Mouse (Mus musculus): ENCODE measurements around the gene Fbxo34. TPM values are rescaled to one million over a fixed set of nuclear protein-coding genes. Genes with fewer than 3 reads are reported as not detected.
"Not testable (repeated sequence)": the region's sequence is repeated elsewhere in the genome, so short reads cannot be mapped to it uniquely, and the experiment has no call there.

Fbxo34 gene
- polyA plus RNA-seq, 1 experiment from 2014 or later = 23.0 TPM

DNA sequence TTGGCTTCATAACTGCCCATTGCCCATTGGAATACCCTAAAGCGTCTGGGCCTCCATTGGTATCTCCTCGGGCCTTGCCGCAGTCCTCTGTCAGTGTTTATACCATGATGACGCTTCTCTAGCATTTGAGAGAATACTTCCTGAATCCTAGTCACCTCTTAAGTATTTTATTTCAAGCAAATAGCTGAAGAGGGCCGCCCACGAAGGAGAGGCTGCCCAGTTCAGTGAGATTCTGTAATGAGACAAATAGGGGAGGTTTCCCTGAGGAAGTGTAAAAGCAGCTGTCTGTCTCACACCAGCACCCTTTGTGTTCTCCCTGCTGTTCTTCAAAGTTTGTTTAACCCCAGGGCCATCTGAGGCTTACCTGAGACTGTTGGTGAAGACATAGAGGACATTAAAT is 66.5 kb downstream of the Fbxo34 start:
- no peak for DNase-seq (ENCODE audit: low read depth, low spot score)
- CTCF ChIA-PET = interaction anchor here (1.2 to 1.4 kb wide), 2 partner anchors 19 to 181 kb away, joined by 3 read pairs; no protein-coding TSS in a partner anchor
- POLR2A ChIA-PET = no interaction called here
- ATAC-seq = no peak
- no peak for TF ChIP-seq CTCF (IDR thresholded peaks at IDR 0.05)
- in situ Hi-C loops (cut with MboI; ENCODE audit: low pct_unique_long_range_greater_than_20kb) = no loop called here
- no peaks in the 10 kb centered on the region for H3K27me3 ChIP-seq

DNA sequence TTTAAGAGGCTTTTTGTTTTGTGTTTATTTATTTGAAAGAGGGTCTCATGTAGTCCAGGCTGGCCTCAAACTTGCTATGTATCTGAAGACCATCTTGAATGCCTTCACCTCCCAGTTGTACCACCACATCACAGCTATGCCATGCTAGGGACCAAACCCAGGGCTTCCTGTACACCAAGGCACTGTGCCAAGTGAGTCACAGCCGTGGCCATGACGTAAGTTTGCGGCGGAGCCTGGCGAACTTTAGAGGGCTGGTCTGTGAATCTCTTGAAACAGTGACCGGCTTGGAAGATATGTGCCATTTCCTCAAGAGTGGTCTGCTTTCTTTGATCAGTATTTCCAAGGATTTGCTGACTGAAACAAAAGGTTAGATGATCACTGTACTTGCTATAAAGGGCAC is 68.4 kb downstream of the Fbxo34 start:
- DNase-seq (ENCODE audit: low read depth, low spot score) (no peak), ATAC-seq (peak; percentile 21)
- CTCF ChIA-PET = interaction anchor here (1.0 to 1.3 kb wide), 3 partner anchors 8 to 16 kb away, joined by 3 to 4 read pairs (median 3); no protein-coding TSS in a partner anchor
- TF ChIP-seq CTCF (IDR thresholded peaks at IDR 0.05) = no peak
- in situ Hi-C loops (cut with MboI; ENCODE audit: low pct_unique_long_range_greater_than_20kb) = no loop called here
- POLR2A ChIA-PET = no interaction called here
- H3K27me3 ChIP-seq = no peaks in the 10 kb centered on the region

- no peak for TF ChIP-seq CTCF (IDR thresholded peaks at IDR 0.05)
- no peaks in the 10 kb centered on the region for H3K27me3 ChIP-seq
Observed at GRCm38 (mm10) chr14:47520751-47521449, 70.7 kb downstream of the Fbxo34 start.

GRCm38 (mm10) chr14:47521609-47522008 is 71.4 kb downstream of the Fbxo34 start:
- H3K27me3 ChIP-seq = no peaks in the 10 kb centered on the region
- no peak for TF ChIP-seq CTCF (IDR thresholded peaks at IDR 0.05)
- in situ Hi-C loops (cut with MboI; ENCODE audit: low pct_unique_long_range_greater_than_20kb) = no loop called here
- POLR2A ChIA-PET = no interaction called here
- CTCF ChIA-PET = no interaction called here
- DNase-seq (ENCODE audit: low read depth, low spot score) = no peak
- no peak for ATAC-seq

More at GRCm38 (mm10) chr14:47520751-47521449, 70.7 kb downstream of the Fbxo34 start:
- in situ Hi-C loops (cut with MboI; ENCODE audit: low pct_unique_long_range_greater_than_20kb) = no loop called here
- no peak for DNase-seq (ENCODE audit: low read depth, low spot score)
- CTCF ChIA-PET = interaction anchor here (1.6 kb wide), 1 partner anchor 49 kb away, joined by 5 read pairs; no protein-coding TSS in a partner anchor
- ATAC-seq = no peak
- POLR2A ChIA-PET = no interaction called here

- ChIA-PET POLR2A (interaction anchor here (0.7 kb wide), 1 partner anchor 49 kb away, joined by 3 read pairs; no protein-coding TSS in a partner anchor), CTCF (no interaction called here)
- DNase-seq (ENCODE audit: low read depth, low spot score) = no peak
- in situ Hi-C loops (cut with MboI; ENCODE audit: low pct_unique_long_range_greater_than_20kb) = no loop called here
- no peaks in the 10 kb centered on the region for H3K27me3 ChIP-seq
- no peak for ATAC-seq
- TF ChIP-seq CTCF (IDR thresholded peaks at IDR 0.05) = no peak
Observed at GRCm38 (mm10) chr14:47522301-47522700, 72.1 kb downstream of the Fbxo34 start.

- in situ Hi-C loops (cut with MboI; ENCODE audit: low pct_unique_long_range_greater_than_20kb) = loop anchor here (5.0 kb wide), 1 partner anchor 53 kb away; no protein-coding TSS in a partner anchor
- ChIA-PET POLR2A (no interaction called here), CTCF (interaction anchor here (0.8 to 0.9 kb wide), 2 partner anchors 9 to 54 kb away, joined by 3 read pairs; no protein-coding TSS in a partner anchor)
- DNase-seq (ENCODE audit: low read depth, low spot score) (no peak), ATAC-seq (no peak)
- TF ChIP-seq CTCF (IDR thresholded peaks at IDR 0.05) = no peak
- H3K27me3 ChIP-seq = no peaks in the 10 kb centered on the region
Observed at GRCm38 (mm10) chr14:47525374-47525773, 75.2 kb downstream of the Fbxo34 start.

DNA sequence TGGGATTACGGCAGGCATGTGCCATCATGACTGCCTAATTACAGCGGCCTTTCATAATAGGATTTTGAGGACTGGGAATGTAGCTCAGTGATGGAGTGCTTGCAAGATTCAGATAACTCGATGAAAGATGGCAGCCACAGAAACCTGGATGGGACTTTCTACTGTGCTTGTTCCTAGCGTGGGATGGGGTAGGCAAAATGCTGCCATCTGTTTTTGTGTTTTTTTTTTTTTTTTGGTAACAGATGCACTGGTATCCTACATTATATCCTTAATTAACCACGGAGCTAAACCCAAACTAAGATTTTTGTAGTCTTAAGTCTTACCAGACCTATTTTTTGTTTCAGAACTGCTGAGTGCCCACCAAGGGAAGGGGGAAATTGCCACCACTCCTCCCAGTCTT is 75.6 kb downstream of the Fbxo34 start:
- POLR2A ChIA-PET = no interaction called here
- no peak for TF ChIP-seq CTCF (IDR thresholded peaks at IDR 0.05)
- CTCF ChIA-PET = no interaction called here
- H3K27me3 ChIP-seq = no peaks in the 10 kb centered on the region
- in situ Hi-C loops (cut with MboI; ENCODE audit: low pct_unique_long_range_greater_than_20kb) = loop anchor here (5.0 kb wide), 1 partner anchor 54 kb away; no protein-coding TSS in a partner anchor
- ATAC-seq (no peak), DNase-seq (ENCODE audit: low read depth, low spot score) (no peak)

DNA sequence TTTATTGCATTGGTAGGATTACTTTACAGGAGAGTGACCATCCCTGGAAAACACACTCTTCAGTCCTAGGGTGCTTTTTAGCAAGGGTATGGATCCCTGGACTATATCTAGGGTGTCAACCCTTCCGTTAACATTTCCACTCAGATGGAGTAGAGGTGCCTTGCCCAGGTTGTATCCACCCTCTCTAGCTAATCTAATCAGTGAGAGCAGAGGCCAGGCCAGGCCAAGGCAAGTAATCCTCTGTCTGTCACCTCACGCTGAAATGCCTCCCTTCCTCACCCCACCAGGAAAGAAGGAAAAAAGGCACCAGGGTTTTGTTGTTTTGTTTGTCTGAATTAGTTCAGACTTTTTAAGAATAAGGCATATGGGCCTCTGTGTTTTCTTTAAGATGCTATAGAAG is 77.6 kb downstream of the Fbxo34 start:
- no peaks in the 10 kb centered on the region for H3K27me3 ChIP-seq
- DNase-seq (ENCODE audit: low read depth, low spot score) = no peak
- in situ Hi-C loops (cut with MboI; ENCODE audit: low pct_unique_long_range_greater_than_20kb) = loop anchor here (5.0 kb wide), 1 partner anchor 56 kb away; no protein-coding TSS in a partner anchor
- no peak for TF ChIP-seq CTCF (IDR thresholded peaks at IDR 0.05)
- no peak for ATAC-seq
- CTCF ChIA-PET = interaction anchor here (1.1 to 1.3 kb wide), 2 partner anchors 55 to 56 kb away, joined by 3 to 4 read pairs; no protein-coding TSS in a partner anchor
- POLR2A ChIA-PET = no interaction called here

GRCm38 (mm10) chr14:47528293-47528692 is 78.1 kb downstream of the Fbxo34 start:
- no peak for TF ChIP-seq CTCF (IDR thresholded peaks at IDR 0.05)
- no peak for DNase-seq (ENCODE audit: low read depth, low spot score)
- in situ Hi-C loops (cut with MboI; ENCODE audit: low pct_unique_long_range_greater_than_20kb) = loop anchor here (5.0 kb wide), 1 partner anchor 56 kb away; no protein-coding TSS in a partner anchor
- ChIA-PET POLR2A (no interaction called here), CTCF (interaction anchor here (0.6 to 1.2 kb wide), 4 partner anchors 10 to 64 kb away, joined by 3 to 5 read pairs (median 3); no protein-coding TSS in a partner anchor)
- H3K27me3 ChIP-seq = no peaks in the 10 kb centered on the region
- ATAC-seq = no peak

GRCm38 (mm10) chr14:47529019-47529418 is 78.8 kb downstream of the Fbxo34 start:
- in situ Hi-C loops (cut with MboI; ENCODE audit: low pct_unique_long_range_greater_than_20kb) = loop anchor here (5.0 kb wide), 1 partner anchor 57 kb away; no protein-coding TSS in a partner anchor
- CTCF ChIA-PET = interaction anchor here (0.6 to 1.2 kb wide), 5 partner anchors 11 to 64 kb away, joined by 3 to 5 read pairs (median 3); no protein-coding TSS in a partner anchor
- no peaks in the 10 kb centered on the region for H3K27me3 ChIP-seq
- POLR2A ChIA-PET = no interaction called here
- DNase-seq (ENCODE audit: low read depth, low spot score) = no peak
- peak; percentile 75 for TF ChIP-seq CTCF (IDR thresholded peaks at IDR 0.05)
- ATAC-seq = no peak

- CTCF ChIA-PET = interaction anchor here (0.6 to 1.2 kb wide), 4 partner anchors 11 to 65 kb away, joined by 3 to 5 read pairs (median 3); no protein-coding TSS in a partner anchor
- POLR2A ChIA-PET; DNase-seq (ENCODE audit: low read depth, low spot score); ATAC-seq; H3K27me3 ChIP-seq: not testable (repeated sequence)
- in situ Hi-C loops (cut with MboI; ENCODE audit: low pct_unique_long_range_greater_than_20kb) = loop anchor here (5.0 kb wide), 1 partner anchor 57 kb away; no protein-coding TSS in a partner anchor
Observed at GRCm38 (mm10) chr14:47529592-47529991, 79.4 kb downstream of the Fbxo34 start.
